Mouse (Mus musculus) Patski (cell line): ENCODE results near the gene Gm4881. TPM values are rescaled to one million over a fixed set of nuclear protein-coding genes. Genes with fewer than 3 reads are reported as not detected.

Experiments
- ATAC-seq: fragments of 100-300 bp; one replicate; pipeline ENCODE4 v1.8.0; 2021
- CTCF ChIA-PET: fragments of 350-600 bp; sonication (Branson Sonifier 250); formaldehyde crosslinking; loops from one replicate; lab custom pipeline; 2022; ENCODE audit warnings: inconsistent platforms; lab: Charles Lee
- POLR2A ChIA-PET: fragments of 350-600 bp; sonication (Branson Sonifier 250); formaldehyde crosslinking; loops from one replicate; lab custom pipeline; 2022; ENCODE audit warnings: antibody characterized with exemption, inconsistent platforms; lab: Charles Lee
- DNase-seq: peaks from one replicate; pipeline ENCODE4 v3.0.0-alpha.2; 2011; ENCODE audit warnings: low read depth, low spot score
- H3K27me3 ChIP-seq: fragments of 371-371 bp; one replicate; pipeline ENCODE4 v1.5.1; 2021
- CTCF ChIP-seq: fragments of 100-300 bp; IDR thresholded peaks from one replicate; pipeline ENCODE4 v1.5.1; 2021
- in situ Hi-C: fragments of 300-500 bp; cut with MboI; formaldehyde crosslinking; loops from 3 replicates; pipeline ENCODE4 v1.11.1; 2018; ENCODE audit warnings: low pct_unique_long_range_greater_than_20kb, mixed read lengths
- polyA plus RNA-seq: library from polyadenylated mRNA; unstranded; gene quantifications from one replicate; pipeline ENCODE4 v1.2.3, GENCODE M21; 2021

The Gm4881 gene
- polyA plus RNA-seq, 1 experiment from 2014 or later, result not detected

- TF ChIP-seq CTCF, result no peak
- no peaks in the 10 kb centered on the region for H3K27me3 ChIP-seq
- ATAC-seq (no peak), DNase-seq (no peak)
- ChIA-PET CTCF (interaction anchor here (1.7 kb wide), 1 partner anchor 28 kb away, joined by 3 read pairs; no protein-coding TSS in a partner anchor), POLR2A (no interaction called here)
- in situ Hi-C loops, result no loop called here
Measured at GRCm38 (mm10) chr7:24918763-24919323, 25.5 kb downstream of the Gm4881 start.

GRCm38 (mm10) chr7:24912480-24912879, 31.8 kb downstream of the Gm4881 start:
- no peaks in the 10 kb centered on the region for H3K27me3 ChIP-seq
- ChIA-PET CTCF (no interaction called here), POLR2A (no interaction called here)
- in situ Hi-C loops, result no loop called here
- DNase-seq (no peak), ATAC-seq (no peak)
- no peak for TF ChIP-seq CTCF

GRCm38 (mm10) chr7:24907211-24907748, 37.0 kb downstream of the Gm4881 start:
- POLR2A ChIA-PET, result interaction anchor here (0.6 to 1.0 kb wide), 2 partner anchors 11 to 20 kb away, joined by 3 to 4 read pairs; no protein-coding TSS in a partner anchor
- in situ Hi-C loops, result no loop called here
- CTCF ChIA-PET, result interaction anchor here (0.7 to 1.2 kb wide), 2 partner anchors 17 to 63 kb away, joined by 3 read pairs; no protein-coding TSS in a partner anchor
- DNase-seq, result no peak
- no peak for TF ChIP-seq CTCF
- ATAC-seq, result no peak
- no peaks in the 10 kb centered on the region for H3K27me3 ChIP-seq

DNA sequence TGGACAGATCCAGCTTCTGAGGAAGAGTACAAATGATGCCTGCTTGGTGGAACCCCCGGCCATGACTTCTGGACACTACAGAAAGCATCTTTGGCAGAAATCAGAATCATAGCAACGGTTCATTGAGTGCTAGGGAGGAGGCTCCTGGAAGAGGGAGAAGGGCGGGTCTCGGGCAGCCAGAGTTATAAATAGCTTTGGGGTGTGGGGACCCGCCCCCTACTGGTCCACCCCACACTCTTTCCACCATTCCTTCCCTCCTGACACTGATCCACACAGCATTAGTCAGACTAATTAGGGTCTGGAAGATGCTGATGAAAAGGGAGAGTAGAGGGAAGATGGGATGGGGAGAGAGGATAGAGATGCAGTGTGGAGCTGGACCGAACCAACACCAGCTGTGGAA, 37.7 kb downstream of the Gm4881 start:
- in situ Hi-C loops, result no loop called here
- no peak for TF ChIP-seq CTCF
- no peaks in the 10 kb centered on the region for H3K27me3 ChIP-seq
- CTCF ChIA-PET, result interaction anchor here (1.2 kb wide), 1 partner anchor 63 kb away, joined by 3 read pairs; no protein-coding TSS in a partner anchor
- DNase-seq (no peak), ATAC-seq (no peak)
- POLR2A ChIA-PET, result interaction anchor here (0.6 to 1.0 kb wide), 2 partner anchors 11 to 20 kb away, joined by 3 to 4 read pairs; no protein-coding TSS in a partner anchor

GRCm38 (mm10) chr7:24904936-24905335, 39.4 kb downstream of the Gm4881 start:
- CTCF ChIA-PET, result interaction anchor here (1.0 to 3.5 kb wide), 4 partner anchors 10 to 80 kb away, joined by 3 to 25 read pairs (median 4); no protein-coding TSS in a partner anchor
- POLR2A ChIA-PET, result interaction anchor here (0.6 to 0.9 kb wide), 3 partner anchors 19 to 61 kb away, joined by 3 to 6 read pairs (median 4); no protein-coding TSS in a partner anchor
- DNase-seq (no peak), ATAC-seq (no peak)
- no peak for TF ChIP-seq CTCF
- no peaks in the 10 kb centered on the region for H3K27me3 ChIP-seq
- in situ Hi-C loops, result no loop called here

DNA sequence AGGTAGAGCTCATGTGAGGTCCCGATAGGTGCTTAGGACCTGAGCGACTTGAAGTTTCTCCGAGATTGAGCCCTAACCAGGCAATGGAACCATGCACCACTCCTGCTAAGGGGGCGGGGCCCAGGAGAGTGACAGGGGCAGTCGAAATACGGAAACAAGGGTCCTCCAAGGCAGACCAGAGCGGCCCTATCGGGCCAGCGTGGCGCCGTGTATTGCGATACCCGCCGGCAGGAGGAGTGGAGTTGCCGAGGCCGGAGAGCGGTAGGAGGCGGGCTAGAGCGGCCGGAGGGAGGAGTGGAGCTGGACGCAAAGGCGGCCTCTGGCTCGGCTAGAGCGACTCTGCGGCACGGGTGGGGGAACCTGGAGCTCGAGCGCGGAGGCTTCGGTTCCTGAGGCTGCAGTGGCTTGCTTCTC, 40.2 kb downstream of the Gm4881 start:
- no peak for TF ChIP-seq CTCF
- CTCF ChIA-PET, result interaction anchor here (0.7 to 3.5 kb wide), 8 partner anchors 9 to 85 kb away, joined by 3 to 25 read pairs (median 4); partner anchors contain the start of genes Rabac1 and Rps19
- peak; percentile 86 for ATAC-seq
- POLR2A ChIA-PET, result interaction anchor here (0.6 to 1.0 kb wide), 5 partner anchors 14 to 80 kb away, joined by 3 to 6 read pairs (median 3); partner anchors contain the start of gene Rps19
- no peaks in the 10 kb centered on the region for H3K27me3 ChIP-seq
- peak; percentile 84 for DNase-seq
- in situ Hi-C loops, result no loop called here

DNA sequence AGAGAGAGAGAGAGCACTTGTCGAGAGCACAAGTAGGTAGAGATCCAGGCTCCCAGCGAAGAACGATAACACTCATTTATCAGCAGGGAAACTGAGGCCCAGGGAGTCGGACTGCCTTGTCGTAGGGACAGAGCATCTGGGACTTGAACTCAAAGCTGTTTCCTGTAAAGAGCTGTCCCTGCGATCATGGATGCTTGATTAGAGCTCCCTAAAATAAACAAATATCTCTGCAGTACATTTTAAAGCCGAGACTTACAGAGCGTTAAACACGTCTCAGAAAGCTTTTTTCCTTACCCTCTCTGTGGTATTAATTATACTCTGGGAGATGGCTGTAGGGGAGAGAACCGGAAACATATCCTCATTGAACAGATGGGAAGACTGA, 40.9 kb downstream of the Gm4881 start:
- DNase-seq (no peak), ATAC-seq (no peak)
- POLR2A ChIA-PET, result interaction anchor here (0.6 to 1.0 kb wide), 4 partner anchors 13 to 79 kb away, joined by 3 to 4 read pairs (median 3); partner anchors contain the start of gene Rps19
- in situ Hi-C loops, result no loop called here
- CTCF ChIA-PET, result interaction anchor here (0.9 to 3.5 kb wide), 5 partner anchors 10 to 84 kb away, joined by 3 to 25 read pairs (median 6); partner anchors contain the start of gene Rps19
- TF ChIP-seq CTCF, result no peak
- H3K27me3 ChIP-seq, result no peaks in the 10 kb centered on the region

GRCm38 (mm10) chr7:24902630-24903443, 41.5 kb downstream of the Gm4881 start, which contains the start of gene Arhgef1:
TSS of gene Arhgef1 (plus strand) at chr7:24902912.
- no peak for DNase-seq
- ChIA-PET POLR2A (interaction anchor here (0.5 to 1.0 kb wide), 3 partner anchors 14 to 18 kb away, joined by 3 to 5 read pairs (median 4); partner anchors contain the start of gene Rps19), CTCF (interaction anchor here (1.7 to 3.5 kb wide), 2 partner anchors 13 to 18 kb away, joined by 6 to 25 read pairs; partner anchors contain the start of gene Rps19)
- no peak for ATAC-seq
- TF ChIP-seq CTCF, result no peak
- in situ Hi-C loops, result no loop called here
- H3K27me3 ChIP-seq, result no peaks in the 10 kb centered on the region

- no peak for ATAC-seq
- in situ Hi-C loops, result no loop called here
Measured at GRCm38 (mm10) chr7:24902264-24902629, 42.0 kb downstream of the Gm4881 start.

More at GRCm38 (mm10) chr7:24902264-24902629, 42.0 kb downstream of the Gm4881 start:
- ChIA-PET CTCF (interaction anchor here (3.5 kb wide), 1 partner anchor 12 kb away, joined by 25 read pairs; no protein-coding TSS in a partner anchor), POLR2A (interaction anchor here (0.5 kb wide), 1 partner anchor 18 kb away, joined by 5 read pairs; no protein-coding TSS in a partner anchor)
- no peaks in the 10 kb centered on the region for H3K27me3 ChIP-seq
- DNase-seq, result no peak
- no peak for TF ChIP-seq CTCF
